Mouse (Mus musculus) myocyte (in vitro differentiated cells): ENCODE measurements around the gene Ccer2. TPM values are rescaled to one million over a fixed set of nuclear protein-coding genes. Genes with fewer than 3 reads are reported as not detected.
A peak's percentile ranks its signal among the peaks of the same experiment; 100 is the strongest.

Experiments
- H3K27me3 ChIP-seq: one replicate; pipeline ENCODE4 v1.6.1; 2011; ENCODE audit not compliant: control insufficient read depth, insufficient read depth, insufficient read length
- H3K36me3 ChIP-seq: one replicate; pipeline ENCODE4 v1.6.1; 2011; ENCODE audit not compliant: control insufficient read depth, insufficient read depth
- H3K4me2 ChIP-seq: one replicate; pipeline ENCODE4 v1.6.1; 2011; ENCODE audit warnings: low read depth, control low read depth
- H3K4me3 ChIP-seq: one replicate; pipeline ENCODE4 v1.5.1; 2011; ENCODE audit warnings: mild to moderate bottlenecking, control low read depth, moderate library complexity
- H3K79me2 ChIP-seq: one replicate; pipeline ENCODE4 v1.6.1; 2011; ENCODE audit not compliant: control insufficient read depth, insufficient read depth
- H3ac ChIP-seq: one replicate; pipeline ENCODE4 v1.6.1; 2011; ENCODE audit not compliant: control insufficient read depth, insufficient read length
- CEBPB ChIP-seq: IDR thresholded peaks from 2 replicates; pipeline ENCODE4 v1.6.1; 2011; ENCODE audit warnings: mild to moderate bottlenecking, moderate library complexity; ENCODE audit not compliant: poor library complexity, insufficient read depth, severe bottlenecking
- E2F4 ChIP-seq: IDR thresholded peaks from one replicate; pipeline ENCODE4 v1.6.1; 2011; ENCODE audit warnings: mild to moderate bottlenecking, control low read depth, moderate library complexity; ENCODE audit not compliant: insufficient read depth
- MAX ChIP-seq: IDR thresholded peaks from one replicate; pipeline ENCODE4 v1.6.1; 2011; ENCODE audit warnings: low read depth, mild to moderate bottlenecking, control low read depth
- MYOD1 ChIP-seq, 3 experiments: IDR thresholded peaks; one replicate each; pipeline ENCODE4 v1.6.1; 2011; ENCODE audit warnings: control low read depth in 2 of 3, low read depth in 2 of 3, mild to moderate bottlenecking in 2 of 3, moderate library complexity in 1 of 3; ENCODE audit not compliant: insufficient read length in 2 of 3, control insufficient read depth in 1 of 3
- MYOG ChIP-seq, 3 experiments: IDR thresholded peaks; one replicate each; pipeline ENCODE4 v1.6.1; 2011; ENCODE audit warnings: control low read depth in 2 of 3, low read depth in 2 of 3, mild to moderate bottlenecking in 2 of 3; ENCODE audit not compliant: insufficient read length in 2 of 3, control insufficient read depth in 1 of 3, insufficient read depth in 1 of 3
- POLR2A ChIP-seq: IDR thresholded peaks from one replicate; pipeline ENCODE4 v1.6.1; 2011; ENCODE audit warnings: low read depth, mild to moderate bottlenecking, control low read depth, moderate library complexity; ENCODE audit not compliant: insufficient read length
- POLR2AphosphoS2 ChIP-seq: IDR thresholded peaks from one replicate; pipeline ENCODE4 v1.6.1; 2011; ENCODE audit warnings: low read depth, control low read depth; ENCODE audit not compliant: insufficient read length
- REST ChIP-seq: IDR thresholded peaks from one replicate; pipeline ENCODE4 v1.6.1; 2011; ENCODE audit warnings: mild to moderate bottlenecking, control low read depth, moderate library complexity; ENCODE audit not compliant: insufficient read depth, insufficient read length
- SRF ChIP-seq: IDR thresholded peaks from one replicate; pipeline ENCODE4 v1.6.1; 2011; ENCODE audit warnings: low read depth; ENCODE audit not compliant: control insufficient read depth, insufficient read length
- TCF12 ChIP-seq: IDR thresholded peaks from one replicate; pipeline ENCODE4 v1.6.1; 2011; ENCODE audit warnings: mild to moderate bottlenecking, control low read depth; ENCODE audit not compliant: poor library complexity, insufficient read depth, severe bottlenecking
- TCF3 ChIP-seq: IDR thresholded peaks from one replicate; pipeline ENCODE4 v1.6.1; 2011; ENCODE audit warnings: low read depth, control low read depth; ENCODE audit not compliant: insufficient read length
- USF1 ChIP-seq: IDR thresholded peaks from one replicate; pipeline ENCODE4 v1.6.1; 2011; ENCODE audit warnings: low read depth, mild to moderate bottlenecking, control low read depth, moderate library complexity
- polyA plus RNA-seq: library from polyadenylated mRNA; unstranded; fragments of >200 nt; fragmentation: generic; extraction: Trizol; gene quantifications from one replicate; pipeline ENCODE4 v1.2.1, GENCODE M21; 2012; ENCODE audit warnings: missing spikeins

The Ccer2 gene
- polyA plus RNA-seq, 1 experiment: not detected

- no peaks in the 10 kb centered on the region for H3K36me3 ChIP-seq
- peaks cover 21% of the 10 kb centered on the region for H3K79me2 ChIP-seq
- H3K4me3 ChIP-seq: peak overlapping the region; percentile 65
- peak overlapping the region; percentile 43 for H3ac ChIP-seq
- peak overlapping the region; percentile 93 for H3K4me2 ChIP-seq
- TF ChIP-seq MYOG (IDR thresholded peaks at IDR 0.05; ENCODE audit: control insufficient read depth in 1 of 3, insufficient read depth in 1 of 3, insufficient read length in 2 of 3, low read depth in 2 of 3): no peak
- no peak for TF ChIP-seq POLR2AphosphoS2
- no peak for TF ChIP-seq TCF12
- no peak for TF ChIP-seq USF1
- TF ChIP-seq POLR2A: no peak
- TF ChIP-seq CEBPB: no peak
- no peaks in the 10 kb centered on the region for H3K27me3 ChIP-seq
Observed at GRCm38 (mm10) chr7:28766910-28767309, 10.9 kb downstream of the Ccer2 start.

DNA sequence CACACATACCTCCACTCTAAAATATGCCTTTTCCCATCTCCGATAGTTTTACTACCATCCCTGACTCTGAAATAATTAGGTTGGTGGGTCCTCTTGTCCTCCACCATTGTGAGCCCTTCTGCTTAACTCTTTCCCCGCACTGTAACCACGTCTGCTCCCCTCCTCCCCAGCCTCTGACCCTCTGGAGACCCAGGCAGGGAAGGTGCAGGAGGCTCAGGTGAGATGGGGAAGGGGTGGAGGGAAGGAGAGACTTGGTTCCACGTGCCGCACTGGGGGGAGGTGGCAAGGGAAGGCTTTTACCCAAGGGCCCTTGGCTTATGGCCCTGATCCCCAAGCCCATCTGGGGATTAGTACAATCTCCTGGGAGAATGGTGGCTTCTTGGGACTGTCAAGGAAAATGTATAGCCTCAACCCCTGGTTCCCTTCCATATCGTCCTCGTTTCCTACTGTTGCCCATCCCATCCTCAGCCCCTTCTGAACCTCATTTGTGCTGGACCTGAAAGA is 11.5 kb downstream of the Ccer2 start, which contains the start of gene Nfkbib:
Gene Nfkbib, minus strand, starts transcription at position 51 of the 504 bp plus-strand sequence.
- Histone ChIP-seq H3K4me3 (peak within 1 kb of the TSS; percentile 65), H3K79me2 (peaks cover 21% of the 10 kb centered on the region), H3ac (peak within 1 kb of the TSS; percentile 43), H3K36me3 (no peaks in the 10 kb centered on the region), H3K4me2 (peak within 1 kb of the TSS; percentile 93), H3K27me3 (no peaks in the 10 kb centered on the region)
- TF ChIP-seq MYOD1 (IDR thresholded peaks at IDR 0.05; ENCODE audit: control insufficient read depth in 1 of 3, insufficient read length in 2 of 3, low read depth in 2 of 3) (no peak), SRF (no peak), REST (no peak), POLR2A (no peak), TCF12 (no peak), TCF3 (no peak), MYOG (IDR thresholded peaks at IDR 0.05; ENCODE audit: control insufficient read depth in 1 of 3, insufficient read depth in 1 of 3, insufficient read length in 2 of 3, low read depth in 2 of 3) (no peak), USF1 (no peak), CEBPB (no peak), E2F4 (no peak), POLR2AphosphoS2 (no peak), MAX (no peak)

GRCm38 (mm10) chr7:28769414-28769958 is 13.5 kb downstream of the Ccer2 start:
- Histone ChIP-seq H3K4me3 (no peak overlapping the region), H3K79me2 (peaks cover 21% of the 10 kb centered on the region), H3K36me3 (no peaks in the 10 kb centered on the region), H3K4me2 (no peak overlapping the region), H3K27me3 (no peaks in the 10 kb centered on the region), H3ac (no peak overlapping the region)
- TF ChIP-seq TCF12 (no peak), MAX (no peak), REST (no peak), CEBPB (no peak), POLR2A (no peak), POLR2AphosphoS2 (no peak)

GRCm38 (mm10) chr7:28770309-28770708 is 14.3 kb downstream of the Ccer2 start:
- Histone ChIP-seq H3K4me3 (no peak overlapping the region), H3K79me2 (peaks cover 21% of the 10 kb centered on the region), H3ac (no peak overlapping the region), H3K27me3 (no peaks in the 10 kb centered on the region), H3K36me3 (no peaks in the 10 kb centered on the region), H3K4me2 (no peak overlapping the region)
- TF ChIP-seq MYOG (IDR thresholded peaks at IDR 0.05; ENCODE audit: control insufficient read depth in 1 of 3, insufficient read depth in 1 of 3, insufficient read length in 2 of 3, low read depth in 2 of 3) (no peak), POLR2A (no peak), E2F4 (no peak), SRF (no peak), POLR2AphosphoS2 (no peak), TCF3 (no peak), MYOD1 (IDR thresholded peaks at IDR 0.05; ENCODE audit: control insufficient read depth in 1 of 3, insufficient read length in 2 of 3, low read depth in 2 of 3) (no peak)

DNA sequence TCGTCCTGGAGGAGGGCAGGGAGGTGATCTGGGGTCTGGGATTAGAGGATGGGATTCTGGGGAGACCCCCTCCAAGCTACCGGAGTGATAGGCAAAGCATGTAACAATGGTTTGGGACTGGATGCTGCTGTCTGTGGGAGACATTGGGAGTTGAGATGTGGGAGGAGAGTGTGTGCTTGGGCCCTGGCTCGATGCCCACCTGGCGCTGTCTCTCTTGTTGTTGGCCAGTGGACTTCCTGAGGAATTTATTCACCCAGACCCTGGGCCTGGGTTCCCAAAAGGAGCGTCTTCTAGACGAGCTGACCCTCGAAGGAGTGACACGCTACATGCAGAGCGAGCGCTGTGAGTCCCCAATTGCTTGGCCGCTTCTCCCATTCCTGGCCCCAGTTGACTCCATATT is 15.9 kb downstream of the Ccer2 start:
- H3K27me3 ChIP-seq: no peaks in the 10 kb centered on the region
- no peak overlapping the region for H3K4me2 ChIP-seq
- TF ChIP-seq MAX: no peak
- TF ChIP-seq POLR2A: no peak
- no peak for TF ChIP-seq CEBPB
- TF ChIP-seq TCF12: no peak
- no peak for TF ChIP-seq MYOD1 (IDR thresholded peaks at IDR 0.05; ENCODE audit: control insufficient read depth in 1 of 3, insufficient read length in 2 of 3, low read depth in 2 of 3)
- TF ChIP-seq TCF3: no peak
- TF ChIP-seq REST: no peak
- TF ChIP-seq E2F4: no peak
- no peak for TF ChIP-seq SRF
- TF ChIP-seq POLR2AphosphoS2: no peak
- no peak for TF ChIP-seq MYOG (IDR thresholded peaks at IDR 0.05; ENCODE audit: control insufficient read depth in 1 of 3, insufficient read depth in 1 of 3, insufficient read length in 2 of 3, low read depth in 2 of 3)
- TF ChIP-seq USF1: no peak

More for the DNA sequence above, 15.9 kb downstream of the Ccer2 start:
- Histone ChIP-seq H3ac (no peak overlapping the region), H3K36me3 (no peaks in the 10 kb centered on the region), H3K79me2 (peaks cover 16% of the 10 kb centered on the region), H3K4me3 (no peak overlapping the region)
